Mouse (Mus musculus) frontal cortex, postnatal 25 days (tissue): ENCODE results near the gene Ankrd2.

Experiments used
- DNase-seq, 2 experiments: peaks; one replicate each; pipeline ENCODE4 v3.0.0; 2022; ENCODE audit warnings: low spot score in 2 of 2

Ankrd2 gene

DNA sequence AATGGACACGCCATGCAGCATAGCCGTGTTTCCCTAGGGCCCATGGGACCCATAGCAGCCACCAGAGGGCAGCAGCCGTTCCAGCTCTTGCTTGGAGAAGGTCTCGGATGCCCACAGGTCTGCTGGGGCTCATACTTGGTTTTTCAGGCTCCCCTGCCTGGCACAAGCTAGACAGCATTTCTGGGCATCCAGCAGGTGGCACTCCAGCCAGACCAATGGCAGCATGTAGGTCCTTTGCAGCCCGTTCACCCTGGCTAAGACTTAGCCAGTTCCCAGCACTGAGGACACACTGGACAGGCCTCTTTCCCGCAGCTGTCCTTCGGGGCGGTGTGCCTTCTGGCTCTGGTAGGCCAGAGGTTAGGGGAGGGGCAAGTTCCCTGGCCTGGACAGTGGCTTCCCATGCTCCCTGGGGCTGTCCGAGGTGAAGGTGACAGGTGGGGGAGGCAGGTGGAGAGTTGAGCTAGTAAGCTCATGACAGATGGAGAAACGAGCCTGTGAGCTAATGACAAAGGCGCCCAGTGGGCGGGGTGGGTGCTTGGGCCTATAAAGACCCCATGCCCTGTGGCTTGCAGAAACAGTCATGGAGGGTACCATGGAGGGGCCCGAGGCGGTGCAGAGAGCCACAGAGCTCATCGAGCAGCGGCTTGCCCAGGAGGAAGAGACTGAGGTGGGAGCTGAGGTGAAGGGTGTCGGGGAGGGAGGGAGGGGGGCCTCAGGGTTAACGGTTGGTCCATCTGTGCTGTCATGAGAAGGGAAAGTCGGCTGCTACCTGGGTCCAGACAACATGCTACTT is at the start of gene Ankrd2:
Gene Ankrd2, plus strand, starts transcription at position 545 of the 793 bp plus-strand sequence.
- DNase-seq: peak; percentile 61 to 73

DNA sequence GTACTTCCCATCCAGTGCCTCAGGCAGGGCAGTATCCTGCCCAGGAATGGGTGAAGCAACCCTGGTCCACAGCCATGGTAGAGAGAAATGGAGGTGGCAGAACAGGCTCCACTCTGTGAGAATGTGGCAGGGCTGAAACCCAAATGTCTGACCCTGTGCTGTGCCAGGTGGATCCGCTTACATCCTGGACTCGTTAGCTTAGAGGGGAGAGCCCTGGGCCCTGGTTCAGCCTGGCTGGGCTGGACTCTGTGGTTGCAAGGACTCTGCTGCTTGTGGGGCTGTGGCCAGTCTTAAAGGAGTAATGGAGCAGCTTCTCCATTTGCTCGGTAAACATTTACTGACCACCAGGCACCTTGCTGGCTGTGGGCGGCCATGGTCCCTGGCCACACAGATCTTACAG is 48.6 kb upstream of the Ankrd2 start:
- DNase-seq: no peak

DNA sequence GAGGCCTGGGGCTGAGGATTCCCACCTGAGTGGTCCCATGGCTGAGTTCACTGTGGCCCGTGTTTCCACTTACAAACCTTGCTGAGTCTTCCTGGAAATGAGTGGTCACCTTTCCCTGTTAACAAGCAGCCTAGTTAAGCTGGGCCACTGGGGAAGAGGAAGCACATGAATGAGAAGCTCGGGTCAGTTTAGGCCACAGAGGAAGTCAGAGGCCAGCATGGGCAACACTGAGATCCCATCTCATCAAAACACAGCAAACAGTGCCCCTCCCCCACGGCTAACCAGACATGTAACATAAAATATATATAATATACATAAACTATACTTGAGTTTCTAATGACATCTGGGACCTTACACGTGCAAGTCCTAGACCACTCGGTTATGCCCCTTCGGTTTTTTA is 46.0 kb upstream of the Ankrd2 start:
- no peak for DNase-seq

DNA sequence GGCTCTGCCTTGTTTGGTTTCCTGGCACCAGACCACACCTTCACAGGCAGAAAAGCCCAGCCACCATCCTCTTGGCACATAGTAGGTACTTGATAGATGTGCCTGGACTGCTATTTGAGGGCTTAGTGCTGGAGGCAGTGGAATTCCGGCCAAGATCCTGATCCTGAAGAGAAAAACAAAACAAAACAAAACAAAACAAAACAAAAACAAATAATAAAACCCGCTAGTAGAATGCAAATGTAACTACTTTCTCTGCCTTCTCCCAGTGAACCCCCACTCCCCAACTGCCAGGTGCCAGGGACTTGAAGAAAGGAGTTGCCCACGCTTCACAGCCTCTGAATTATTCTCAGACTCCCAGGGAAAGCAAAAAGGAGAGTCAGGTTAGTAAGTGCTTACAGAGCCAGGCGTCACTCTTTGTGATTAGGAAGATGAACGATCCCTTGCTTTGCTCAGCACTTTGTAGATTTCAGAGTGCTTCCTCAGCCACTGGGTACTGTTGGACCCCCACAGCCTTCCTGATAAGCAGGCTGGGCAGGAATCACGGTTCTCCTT is 43.8 kb upstream of the Ankrd2 start:
- DNase-seq: no peak

DNA sequence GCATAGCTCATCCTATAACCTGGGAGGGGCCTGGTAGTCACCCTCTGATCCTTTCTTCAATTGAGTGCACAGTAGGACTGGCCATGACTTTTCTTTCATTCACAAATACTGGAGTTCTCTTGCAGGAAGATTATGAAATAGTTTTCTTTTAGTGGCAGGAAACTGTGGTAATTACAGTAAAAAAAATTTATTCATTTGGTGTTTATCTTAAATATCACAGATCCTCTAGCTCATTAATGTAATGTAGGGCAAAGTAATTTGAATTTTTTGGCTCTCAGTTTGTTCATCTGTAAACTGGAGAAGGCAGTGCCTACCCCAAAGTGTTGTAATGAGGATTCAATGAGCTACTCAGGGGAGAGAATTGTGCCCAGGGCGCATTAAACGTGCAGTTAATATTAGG is 42.8 kb upstream of the Ankrd2 start:
- DNase-seq: no peak

DNA sequence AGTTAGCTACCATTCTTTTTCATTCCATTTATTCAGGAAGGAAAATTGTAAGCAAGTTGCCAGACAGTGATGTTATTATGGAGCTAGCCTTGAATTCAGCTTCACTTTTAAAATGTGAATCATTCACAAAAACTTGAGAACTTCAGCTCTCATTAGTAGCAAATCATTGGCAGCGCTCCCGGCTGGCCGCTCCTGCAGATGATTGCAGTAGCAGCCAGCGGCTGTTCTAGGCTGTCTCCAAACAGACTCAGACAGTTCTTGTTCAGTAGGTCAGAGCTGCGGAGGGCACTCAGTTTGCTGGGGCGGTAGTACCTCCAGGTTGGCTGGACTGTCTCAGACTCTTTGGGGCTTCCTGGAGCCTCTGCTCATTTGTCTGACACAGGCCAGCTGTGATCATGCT is 42.3 kb upstream of the Ankrd2 start:
- DNase-seq: peak; percentile 47 to 67

DNA sequence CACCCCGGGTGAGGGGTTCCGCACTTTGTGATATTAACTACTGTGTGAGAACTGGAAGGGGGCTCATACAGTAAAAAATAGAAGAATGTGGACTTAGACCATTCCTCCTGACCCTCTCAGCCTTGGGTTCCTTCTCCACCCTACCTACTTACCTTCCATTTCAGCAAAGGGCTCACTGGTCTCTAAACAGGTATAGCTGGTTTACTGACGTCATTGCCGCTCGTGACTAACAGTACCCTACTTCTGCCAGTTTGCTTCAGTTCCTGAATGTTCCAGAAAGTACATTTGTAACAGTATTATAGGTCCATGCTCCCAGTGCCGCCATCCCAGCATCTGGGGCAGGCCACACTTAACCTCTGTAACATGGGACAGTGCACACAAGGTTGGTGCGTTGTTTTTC is 41.8 kb upstream of the Ankrd2 start:
- no peak for DNase-seq

DNA sequence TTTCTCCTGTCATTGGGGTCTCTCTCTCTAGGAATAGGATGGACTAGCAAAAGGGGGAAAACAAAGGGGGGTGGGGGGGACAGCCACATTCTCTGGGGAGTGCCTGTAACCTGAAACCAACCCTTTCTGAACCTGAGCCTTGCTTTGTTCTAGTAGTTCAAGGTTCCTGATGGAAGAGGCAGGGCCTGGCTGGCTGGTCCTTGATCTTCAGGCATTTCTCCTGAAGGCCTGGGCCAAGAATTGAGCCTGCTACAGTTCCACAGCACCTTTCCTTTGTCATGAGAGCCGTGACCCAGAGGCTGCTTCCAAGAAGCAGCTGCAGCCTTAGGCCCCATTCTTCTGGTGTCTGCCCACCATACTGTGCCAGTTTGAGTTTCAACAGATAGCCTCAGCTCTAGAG is 40.3 kb upstream of the Ankrd2 start:
- no peak for DNase-seq

DNA sequence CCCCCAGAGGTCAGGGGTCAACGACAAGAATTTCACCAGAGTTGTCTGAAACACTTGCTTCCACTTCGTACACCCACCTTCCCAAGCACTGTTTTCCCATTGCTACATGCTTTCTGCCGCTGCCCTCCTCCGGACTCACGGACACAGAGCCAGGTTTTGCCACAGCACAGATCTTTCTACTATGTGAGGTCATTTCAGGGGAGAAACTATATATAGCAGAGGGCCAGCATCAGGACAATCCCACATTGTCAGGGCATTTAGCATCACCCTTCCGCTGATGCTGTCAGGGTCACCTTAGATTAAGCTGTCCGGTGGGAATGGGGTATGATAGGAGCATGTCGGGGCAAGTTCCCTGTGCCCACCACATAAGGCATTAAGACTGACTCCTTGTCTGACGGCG is 38.7 kb upstream of the Ankrd2 start:
- no peak for DNase-seq

DNA sequence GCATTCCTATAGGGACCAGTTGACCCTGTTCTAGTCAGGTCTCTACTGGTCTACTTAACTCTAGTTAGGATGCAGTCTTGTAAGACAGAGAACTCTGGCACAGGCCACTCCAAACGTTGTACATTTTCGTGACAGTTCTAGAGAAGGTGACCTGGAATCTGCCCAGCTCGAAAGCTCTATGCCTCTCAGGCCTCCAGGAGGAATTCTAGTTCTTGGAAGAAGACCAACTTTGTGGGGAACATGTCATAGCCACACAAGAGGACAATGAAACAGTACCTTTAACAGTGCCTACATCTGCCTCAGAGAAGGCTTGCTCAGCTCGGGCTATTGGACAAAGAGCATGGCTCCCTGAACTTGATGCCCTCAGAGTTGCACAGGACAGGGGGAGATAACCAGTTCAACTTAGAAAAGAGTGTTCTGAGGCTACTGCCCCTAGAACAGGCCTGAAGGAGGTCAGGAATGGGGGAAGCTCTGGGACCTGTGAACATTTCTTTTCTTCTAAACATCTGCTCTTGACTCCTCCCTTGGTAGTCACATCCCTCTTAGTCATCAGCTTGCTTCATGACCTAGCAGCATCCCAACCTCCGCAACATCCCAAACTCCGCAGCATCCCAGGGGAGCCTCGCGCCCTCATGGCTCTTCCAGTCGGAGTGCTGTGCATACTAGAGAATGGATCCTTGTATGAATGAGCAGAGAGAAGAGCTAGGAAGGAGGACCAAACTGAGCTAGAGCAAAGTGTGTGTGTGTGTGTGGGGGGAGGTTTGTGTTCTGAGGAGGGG is 36.8 kb upstream of the Ankrd2 start:
- no peak for DNase-seq

DNA sequence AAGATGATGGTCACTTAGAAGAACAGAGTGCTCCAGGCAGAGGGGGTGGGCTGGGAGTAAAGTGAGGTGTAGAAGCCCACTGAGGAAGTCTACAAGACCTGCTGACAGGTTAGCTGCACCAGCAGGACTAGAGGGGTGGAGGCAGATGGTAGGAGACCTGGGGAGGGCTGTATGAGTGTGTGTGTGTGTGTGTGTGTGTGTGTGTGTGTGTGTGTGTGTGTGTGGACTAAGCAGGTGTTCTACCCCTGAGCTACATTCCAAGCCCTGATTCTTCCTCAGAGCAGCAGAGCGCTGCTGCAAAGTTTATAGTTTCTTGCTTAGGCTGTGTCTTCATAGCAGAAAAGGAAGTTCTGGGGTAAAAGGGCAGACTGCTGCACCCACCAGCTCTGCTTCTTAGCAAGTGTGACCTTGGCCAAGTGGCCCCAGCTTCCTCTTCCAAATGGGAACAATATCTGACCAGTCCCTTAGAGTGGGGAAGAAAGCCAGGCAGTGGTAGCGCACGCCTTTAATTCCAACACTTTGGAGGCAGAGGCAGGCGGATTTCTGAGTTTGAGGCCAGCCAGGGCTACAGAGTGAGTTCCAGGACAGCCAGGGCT is 36.0 kb upstream of the Ankrd2 start:
- DNase-seq: no peak

DNA sequence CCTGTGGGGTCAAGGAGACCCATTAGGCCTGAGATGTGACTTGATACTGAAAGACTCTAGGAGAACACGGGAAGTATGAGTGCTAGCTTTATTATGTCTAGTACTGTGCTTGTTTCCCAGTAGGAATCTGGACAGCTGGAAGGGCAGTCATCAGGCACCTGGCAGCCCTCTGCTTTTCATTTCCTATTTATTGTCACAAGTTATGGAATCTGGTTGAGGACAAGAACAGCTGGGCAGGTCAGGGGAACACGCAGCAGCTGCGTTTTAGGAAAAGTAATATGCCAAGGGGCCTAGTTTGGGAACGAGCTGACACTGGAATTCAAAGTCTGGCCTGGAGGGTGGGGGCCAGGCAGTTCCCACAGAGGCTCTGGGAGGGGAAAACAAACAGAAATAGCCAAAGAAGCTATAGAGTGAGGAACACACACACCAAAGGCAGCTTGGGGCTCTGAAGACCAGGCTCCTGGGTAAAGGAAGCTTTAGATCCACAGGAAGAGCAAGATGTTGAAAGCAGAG is 35.3 kb upstream of the Ankrd2 start:
- no peak for DNase-seq

DNA sequence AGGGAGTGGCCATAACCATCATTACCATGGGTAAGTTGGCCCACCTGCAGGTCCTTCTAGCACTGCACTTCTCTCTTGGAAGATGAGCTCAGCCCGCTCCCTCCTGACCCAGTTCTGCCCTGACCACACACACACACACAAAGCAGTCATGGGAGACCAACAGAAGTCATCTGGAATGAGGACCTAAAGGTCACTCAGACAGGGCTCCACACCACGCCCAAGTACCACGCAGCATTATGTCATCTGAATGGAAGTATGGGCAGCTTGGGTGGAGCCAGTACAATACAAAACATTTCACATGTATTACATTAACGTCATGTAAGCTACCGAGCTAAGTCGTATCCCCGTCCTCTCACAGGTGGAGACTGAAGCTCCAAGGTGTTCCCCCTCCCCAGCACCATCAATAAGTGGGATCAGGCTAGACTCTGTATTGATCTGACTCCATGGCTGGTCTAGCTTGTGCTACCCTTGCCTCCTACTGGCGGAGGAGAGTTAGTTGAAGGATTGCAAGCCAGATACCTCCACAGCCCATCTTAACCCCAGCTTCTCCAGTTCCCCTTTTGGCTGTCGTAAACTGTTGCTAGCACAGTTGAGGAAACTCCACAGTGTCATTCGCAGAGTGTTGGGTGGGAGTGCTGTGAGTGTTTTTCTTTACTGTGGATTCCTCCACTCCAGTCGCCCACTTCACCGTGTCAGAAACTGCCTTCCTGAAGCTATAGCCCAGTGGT is 34.4 kb upstream of the Ankrd2 start:
- DNase-seq: no peak

DNA sequence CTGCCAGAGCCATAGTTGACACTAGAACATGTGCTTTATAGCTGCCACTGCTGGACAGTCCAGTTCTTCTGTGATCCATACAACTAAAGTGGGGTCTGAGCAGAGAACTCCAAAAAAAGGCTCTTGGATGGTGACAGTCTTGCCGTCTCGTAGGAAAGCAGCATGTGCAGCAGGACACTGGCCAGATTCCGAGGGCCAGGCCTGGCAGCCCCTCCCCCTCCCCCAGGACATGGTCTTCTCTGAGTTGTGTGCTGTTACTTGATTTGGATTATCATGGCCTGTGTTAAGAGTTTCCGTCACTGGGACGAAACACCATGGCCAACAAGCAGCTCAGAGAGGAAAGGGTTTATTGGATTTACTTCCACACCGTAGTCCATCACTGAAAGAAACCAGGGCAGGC is 31.5 kb upstream of the Ankrd2 start:
- no peak for DNase-seq

DNA sequence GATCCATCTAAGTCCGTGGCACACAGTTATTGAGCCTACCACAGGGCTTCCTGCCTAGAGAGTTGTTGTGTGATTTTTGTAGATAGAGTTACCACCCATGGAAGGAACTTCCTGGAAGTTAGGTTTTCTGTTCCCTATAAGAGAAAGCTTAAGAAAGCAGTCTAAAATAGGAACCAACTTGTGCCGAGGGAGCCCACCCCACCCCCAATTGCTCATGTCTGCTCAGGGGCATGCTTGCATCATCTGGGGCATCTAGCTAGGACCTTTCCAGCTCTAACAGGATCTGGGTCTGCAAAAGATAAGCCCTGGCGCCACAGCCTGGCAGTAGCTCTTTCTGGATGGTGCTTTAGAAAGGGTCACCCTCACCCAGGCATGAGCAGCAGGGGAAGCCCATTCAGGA is 30.2 kb upstream of the Ankrd2 start:
- DNase-seq: no peak

DNA sequence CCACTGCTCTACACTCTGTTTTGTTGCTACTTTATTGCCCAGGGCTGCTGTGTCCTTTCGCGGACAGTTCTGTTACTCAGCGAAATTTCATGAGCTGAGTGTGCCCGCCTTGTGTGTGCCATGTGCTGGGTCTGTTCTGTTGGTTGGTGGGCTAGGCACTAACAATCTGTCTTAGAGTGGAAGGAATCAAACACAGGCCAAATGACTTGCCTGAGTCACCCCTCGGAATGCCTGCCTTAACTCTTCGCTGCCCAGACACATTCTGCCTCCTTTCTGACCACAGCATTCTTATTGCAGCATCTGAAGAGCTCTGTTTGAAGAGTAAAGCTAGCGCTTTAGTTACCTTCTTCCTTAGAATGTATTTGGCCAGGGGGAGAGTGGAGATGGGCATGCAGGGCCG is 29.2 kb upstream of the Ankrd2 start:
- no peak for DNase-seq

DNA sequence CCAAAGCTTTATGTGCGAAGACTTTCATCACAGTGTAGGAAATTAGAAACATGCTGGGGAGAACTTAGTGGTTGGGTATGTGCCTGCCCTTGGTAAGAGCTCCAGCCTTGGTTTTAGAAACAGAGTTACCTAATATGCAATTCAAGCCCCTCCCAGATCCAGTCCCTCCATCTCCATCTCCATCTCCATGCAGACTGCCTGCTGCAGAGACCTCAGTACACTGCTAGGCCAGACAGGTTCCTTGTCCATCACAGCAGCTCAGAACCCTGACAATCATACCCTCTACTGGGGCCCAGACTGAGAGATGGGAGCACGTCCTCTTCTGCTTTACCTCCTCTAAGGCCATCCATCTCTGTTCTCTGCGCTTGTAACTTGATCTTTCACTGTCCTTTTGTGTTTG is 27.2 kb upstream of the Ankrd2 start:
- DNase-seq: no peak

DNA sequence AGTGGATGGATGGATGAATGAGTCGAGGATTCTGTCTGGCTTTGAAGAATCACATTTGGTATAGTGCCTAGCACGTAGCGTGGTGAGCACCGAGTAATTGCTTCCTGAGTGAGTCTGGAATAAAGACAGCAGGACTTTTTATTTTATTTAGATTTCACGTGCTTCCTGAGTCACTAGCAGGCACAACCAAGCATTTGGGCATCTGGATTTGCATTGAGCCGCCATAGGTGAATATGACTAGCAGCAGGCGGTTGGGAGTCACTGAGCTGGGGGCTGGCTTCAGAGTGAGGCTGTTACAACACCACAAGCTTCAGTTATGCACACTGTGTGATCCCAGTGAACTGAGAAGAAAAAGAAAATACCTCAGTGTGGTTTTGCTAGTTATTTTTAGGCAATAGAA is 26.7 kb upstream of the Ankrd2 start:
- DNase-seq: no peak

DNA sequence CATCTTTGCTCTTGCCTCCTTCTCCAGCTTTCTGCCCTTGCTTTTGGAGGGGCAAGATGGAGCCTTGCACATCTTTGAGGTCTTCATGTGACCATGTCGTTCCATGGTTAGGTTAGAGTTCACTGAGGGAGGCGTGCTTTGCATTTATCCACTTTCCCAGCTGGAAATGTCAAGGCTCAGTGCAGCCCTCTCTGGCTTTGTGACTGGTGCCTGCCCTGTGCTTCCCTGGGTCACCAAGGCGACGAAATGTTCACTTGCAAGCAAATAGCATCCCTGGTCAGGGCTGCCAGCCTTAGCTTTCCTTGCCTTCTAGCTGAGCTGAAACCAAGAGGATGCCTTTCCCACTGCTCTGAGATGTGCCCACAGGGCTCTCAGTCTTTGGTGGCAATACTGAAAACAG is 25.4 kb upstream of the Ankrd2 start:
- no peak for DNase-seq

DNA sequence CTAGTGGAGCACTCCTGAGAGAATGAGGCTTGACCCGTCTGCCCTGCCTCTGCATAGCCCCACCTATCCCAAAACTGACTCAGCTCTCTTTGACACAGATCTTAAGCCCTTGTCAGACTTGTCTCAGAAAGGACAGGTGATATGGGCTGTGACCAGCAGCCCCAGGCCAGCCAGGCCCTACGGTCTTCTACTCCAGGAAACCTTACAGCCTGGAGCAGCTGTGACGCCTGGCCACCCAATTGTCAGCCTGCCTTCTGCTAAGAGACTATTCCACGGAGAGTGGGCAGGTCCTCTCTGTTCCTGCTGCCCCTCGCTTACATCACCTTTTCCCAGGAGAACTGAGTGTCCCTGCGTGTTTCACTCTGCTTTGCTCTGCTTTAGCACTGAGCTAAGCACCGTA is 24.7 kb upstream of the Ankrd2 start:
- DNase-seq: no peak

DNA sequence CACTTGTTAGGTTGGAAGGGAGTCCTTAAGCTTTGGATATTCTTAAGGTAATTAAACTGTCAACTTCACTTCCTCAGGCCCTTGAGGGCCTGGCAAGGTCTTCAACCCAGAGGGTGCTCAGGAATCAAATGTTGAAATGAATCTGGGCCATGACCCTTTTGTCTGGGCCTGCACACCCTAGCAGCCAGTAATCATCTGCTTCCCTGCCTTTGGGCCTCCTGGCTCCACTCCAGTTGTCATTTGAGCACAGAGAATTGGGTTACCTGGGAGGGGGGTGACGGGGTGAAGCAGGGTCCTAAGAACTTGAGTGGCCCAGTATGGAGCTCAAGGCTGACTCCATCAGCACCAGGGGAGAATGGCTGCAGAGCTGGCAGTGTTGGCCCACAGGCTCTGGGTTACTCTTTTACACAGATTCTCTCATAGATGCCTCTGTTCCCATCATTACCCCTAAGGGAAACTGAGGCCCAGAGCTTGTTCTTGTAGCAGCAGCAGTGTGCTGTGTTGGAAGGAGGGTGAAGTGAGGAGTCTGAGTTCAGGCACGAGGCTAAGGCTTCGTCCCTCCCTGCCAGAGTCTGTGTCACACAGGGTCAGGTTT is 21.5 kb upstream of the Ankrd2 start:
- no peak for DNase-seq
